Mouse (Mus musculus) gastrocnemius, postnatal 36 days (tissue): Measurements from ENCODE around the gene 4930402H24Rik. TPM values are rescaled to one million over a fixed set of nuclear protein-coding genes. Genes with fewer than 3 reads are reported as not detected.

Source experiments
- DNase-seq, 2 experiments: peaks; one replicate each; pipeline ENCODE4 v3.0.0; 2022
- intact Hi-C: fragments of 180-260 bp; cut with DNase I; formaldehyde crosslinking; loops from one replicate; pipeline ENCODE4 v1.15.1; 2025
- total RNA-seq, 2 experiments: library from RNA; stranded (reverse); gene quantifications; 2 replicates each; pipeline ENCODE4 v1.2.3; 2021

The 4930402H24Rik gene
- total RNA-seq, 2 experiments from 2014 or later = 3.9 to 5.7 TPM

GRCm38 (mm10) chr2:130689011-130689410 is 217.2 kb downstream of the 4930402H24Rik start:
- intact Hi-C loops = no loop called here
- DNase-seq = no peak

GRCm38 (mm10) chr2:130685426-130685825 is 220.8 kb downstream of the 4930402H24Rik start:
- intact Hi-C loops = no loop called here
- DNase-seq = no peak

GRCm38 (mm10) chr2:130681531-130681930 is 224.7 kb downstream of the 4930402H24Rik start:
- intact Hi-C loops = no loop called here
- DNase-seq = no peak

GRCm38 (mm10) chr2:130679899-130680298 is 226.3 kb downstream of the 4930402H24Rik start:
- DNase-seq = no peak
- intact Hi-C loops = no loop called here

- no peak for DNase-seq
- intact Hi-C loops = no loop called here
Observed at GRCm38 (mm10) chr2:130679154-130679553, 227.1 kb downstream of the 4930402H24Rik start.

GRCm38 (mm10) chr2:130677211-130677610 is 229.0 kb downstream of the 4930402H24Rik start:
- intact Hi-C loops = no loop called here
- DNase-seq = no peak

GRCm38 (mm10) chr2:130667559-130667958 is 238.6 kb downstream of the 4930402H24Rik start, which contains the start of gene Itpa:
Itpa (plus strand) TSS chr2:130667610.
- intact Hi-C loops = no loop called here

GRCm38 (mm10) chr2:130664102-130664701 is 242.0 kb downstream of the 4930402H24Rik start, which contains the start of gene Ddrgk1:
Ddrgk1 (minus strand) TSS chr2:130664659.
- DNase-seq = peak; percentile 90 to 94
- intact Hi-C loops = no loop called here

More at GRCm38 (mm10) chr2:130667559-130667958, 238.6 kb downstream of the 4930402H24Rik start, which contains the start of gene Itpa:
- DNase-seq = peak; percentile 78 to 79

GRCm38 (mm10) chr2:130663342-130663741 is 242.9 kb downstream of the 4930402H24Rik start:
- intact Hi-C loops = no loop called here
- DNase-seq = no peak

- intact Hi-C loops = no loop called here
- DNase-seq = no peak
Observed at GRCm38 (mm10) chr2:130658530-130658929, 247.7 kb downstream of the 4930402H24Rik start.

- intact Hi-C loops = no loop called here
- DNase-seq = no peak
Observed at GRCm38 (mm10) chr2:130657541-130657940, 248.7 kb downstream of the 4930402H24Rik start.

GRCm38 (mm10) chr2:130656536-130656935 is 249.7 kb downstream of the 4930402H24Rik start:
- DNase-seq = no peak
- intact Hi-C loops = no loop called here

Other genes starting within 250 kb of the 4930402H24Rik start
- gene Ddrgk1, start 241.7 kb downstream of the 4930402H24Rik start, total RNA-seq = 10 to 100 TPM; 82.3 to 96.2 TPM
- gene Itpa, start 238.8 kb downstream of the 4930402H24Rik start, total RNA-seq = 10 to 100 TPM; 10.8 to 13.2 TPM
- under 1 TPM in 1 of 2 experiments, not detected in 1; 0.12 TPM for gene Slc4a11, start 208.9 kb downstream of the 4930402H24Rik start, total RNA-seq
- 10 to 100 TPM; 13.3 TPM for gene Atrn, start 89 bp upstream of the 4930402H24Rik start, total RNA-seq
- 1 to 10 TPM; 1.7 to 1.8 TPM for gene Gfra4, start 136.7 kb upstream of the 4930402H24Rik start, total RNA-seq
- 1 to 10 TPM; 1.7 to 1.8 TPM for gene Adam33, start 157.4 kb upstream of the 4930402H24Rik start, total RNA-seq
- gene Siglec1, start 180.4 kb upstream of the 4930402H24Rik start, total RNA-seq = under 1 TPM; 0.43 to 0.76 TPM
- gene Hspa12b, start 220.9 kb upstream of the 4930402H24Rik start, total RNA-seq = 10 to 100 TPM in 1 of 2 experiments, 1 to 10 TPM in 1; 10.0 to 13.1 TPM
- gene Gm11037, start 227.1 kb upstream of the 4930402H24Rik start, total RNA-seq = not detected